Mouse (Mus musculus): ENCODE results near the gene Parvg. TPM values are rescaled to one million over a fixed set of nuclear protein-coding genes. Genes with fewer than 3 reads are reported as not detected.

Gene Parvg
- polyA plus RNA-seq, 1 experiment from 2014 or later: 1.1 TPM

DNA sequence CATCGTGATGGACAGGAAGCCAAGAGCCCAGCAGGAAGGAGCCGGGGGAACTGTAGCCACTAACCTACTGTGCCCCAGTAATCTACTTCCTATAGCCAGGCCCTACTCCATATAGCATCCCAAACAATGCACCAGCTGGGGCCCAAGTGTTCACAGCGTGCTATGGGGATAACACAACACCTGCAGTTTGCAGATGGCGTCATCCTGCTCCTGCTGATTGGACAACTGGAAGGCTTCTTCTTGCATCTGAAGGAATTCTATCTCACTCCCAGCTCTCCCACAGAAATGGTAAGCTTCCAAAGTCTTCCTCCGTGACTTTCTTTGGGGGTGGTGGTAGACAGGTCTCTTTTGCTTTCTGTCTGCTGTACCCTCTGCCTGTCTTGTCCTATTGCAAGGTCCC lies 13.8 kb downstream of the Parvg start:
- WGBS: 77% methylated on average over 5 of the region's 5 CpGs
- Histone ChIP-seq H3K27me3 (ENCODE audit: insufficient read depth, poor library complexity, severe bottlenecking) (no peaks in the 10 kb centered on the region), H3K36me3 (no peaks in the 10 kb centered on the region), H3K9me3 (no peaks in the 10 kb centered on the region), H3K27ac (no peak overlapping the region), H3K4me1 (replicated peaks) (no peaks in the 10 kb centered on the region), H3K4me3 (no peak overlapping the region)
- DNase-seq (ENCODE audit: low spot score): no peak

DNA sequence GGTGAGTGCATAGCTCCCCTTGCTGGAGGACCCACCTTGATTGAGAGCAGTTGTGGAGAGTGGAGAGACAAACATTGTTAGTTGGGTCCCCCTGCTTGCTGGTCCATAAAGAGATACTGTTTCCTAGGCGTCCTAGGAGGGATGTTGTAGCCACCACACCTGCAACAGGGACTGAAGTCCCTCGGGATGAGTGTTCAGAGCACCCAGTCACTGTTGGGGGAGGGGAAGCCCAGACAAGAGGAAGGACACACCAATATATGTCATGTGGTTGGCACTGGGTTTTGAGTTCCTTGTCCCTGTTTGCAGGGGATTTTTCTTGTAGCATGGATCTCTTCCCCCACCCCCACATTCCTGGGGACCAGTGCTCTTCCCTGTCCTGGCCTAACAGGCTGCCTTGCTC lies 17.1 kb downstream of the Parvg start:
- Histone ChIP-seq H3K9me3 (no peaks in the 10 kb centered on the region), H3K4me1 (replicated peaks) (peaks cover 19% of the 10 kb centered on the region), H3K4me3 (no peak overlapping the region), H3K27ac (no peak overlapping the region), H3K27me3 (ENCODE audit: insufficient read depth, poor library complexity, severe bottlenecking) (no peaks in the 10 kb centered on the region), H3K36me3 (no peaks in the 10 kb centered on the region)
- no peak for DNase-seq (ENCODE audit: low spot score)
- 65% methylated on average over 2 of the region's 2 CpGs for WGBS

DNA sequence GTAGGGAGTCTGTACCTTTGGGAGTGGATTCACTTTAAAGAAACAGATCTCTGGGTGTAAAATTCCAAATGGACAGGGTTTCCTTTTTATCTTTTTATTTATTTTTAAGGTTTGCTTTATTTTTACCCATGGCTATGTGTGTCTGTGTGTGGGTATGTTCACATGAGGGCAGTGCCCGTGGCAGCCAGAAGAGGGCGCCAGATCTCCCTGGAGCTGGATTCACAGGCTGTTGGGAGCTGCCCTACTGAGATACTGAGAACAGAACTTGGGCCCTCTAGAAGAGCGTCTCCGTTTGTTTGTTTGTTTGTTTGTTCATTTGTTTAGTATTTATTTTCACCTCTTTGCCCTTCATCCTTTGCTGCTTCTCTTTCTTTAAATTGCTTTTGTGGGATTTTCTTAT lies 24.9 kb downstream of the Parvg start:
- Histone ChIP-seq H3K4me1 (replicated peaks) (peaks cover 50% of the 10 kb centered on the region), H3K9me3 (peaks cover 10% of the 10 kb centered on the region), H3K4me3 (no peak overlapping the region), H3K27ac (no peak overlapping the region), H3K36me3 (no peaks in the 10 kb centered on the region), H3K27me3 (ENCODE audit: insufficient read depth, poor library complexity, severe bottlenecking) (no peaks in the 10 kb centered on the region)
- 94% methylated on average over 4 of the region's 4 CpGs for WGBS
- DNase-seq (ENCODE audit: low spot score): no peak

DNA sequence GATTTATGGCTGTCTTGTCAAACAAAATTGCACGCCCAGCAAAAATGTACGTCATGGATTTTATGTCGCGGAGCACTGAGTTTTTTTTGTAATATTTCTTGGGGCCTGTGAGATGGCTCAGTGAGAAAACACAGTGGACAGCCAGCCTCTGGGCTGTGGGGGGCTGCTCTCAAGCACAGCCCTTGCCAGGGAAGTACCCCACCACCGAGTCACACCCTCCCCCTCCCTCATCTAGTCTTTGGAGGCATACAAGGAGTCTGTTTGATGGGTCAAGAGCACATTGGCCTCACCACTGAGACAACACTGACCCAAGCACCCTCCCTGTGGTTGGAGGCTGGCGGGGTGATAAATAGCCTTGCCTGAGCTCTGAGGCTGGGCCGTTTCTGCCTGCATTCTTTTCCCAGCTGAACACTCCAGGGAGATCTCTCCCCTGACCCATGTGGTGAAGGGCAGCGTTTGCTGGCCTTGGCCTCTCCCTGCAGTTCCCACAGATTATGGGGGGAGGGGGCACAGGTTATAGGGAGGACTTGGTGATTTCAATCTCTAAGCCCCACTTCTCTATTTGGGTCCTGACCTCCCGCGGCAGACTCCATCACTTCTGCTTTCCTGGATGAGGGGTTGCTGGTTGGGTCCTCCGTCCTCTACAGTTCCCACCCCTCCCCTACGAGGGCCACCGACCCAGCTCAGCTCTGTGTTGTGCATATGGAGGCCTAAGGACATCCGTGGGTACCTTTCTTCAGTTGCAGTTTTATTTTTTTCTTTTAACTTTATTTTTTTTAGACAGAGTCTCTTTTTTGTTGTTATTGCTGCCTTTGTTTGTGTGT lies 26.3 kb downstream of the Parvg start:
- Histone ChIP-seq H3K27ac (peak overlapping the region; percentile 64), H3K4me1 (replicated peaks) (peaks cover 41% of the 10 kb centered on the region), H3K36me3 (no peaks in the 10 kb centered on the region), H3K9me3 (peaks cover 10% of the 10 kb centered on the region), H3K4me3 (no peak overlapping the region), H3K27me3 (ENCODE audit: insufficient read depth, poor library complexity, severe bottlenecking) (no peaks in the 10 kb centered on the region)
- peak; percentile 58 for DNase-seq (ENCODE audit: low spot score)
- 56% methylated on average over 14 of the region's 14 CpGs for WGBS

DNA sequence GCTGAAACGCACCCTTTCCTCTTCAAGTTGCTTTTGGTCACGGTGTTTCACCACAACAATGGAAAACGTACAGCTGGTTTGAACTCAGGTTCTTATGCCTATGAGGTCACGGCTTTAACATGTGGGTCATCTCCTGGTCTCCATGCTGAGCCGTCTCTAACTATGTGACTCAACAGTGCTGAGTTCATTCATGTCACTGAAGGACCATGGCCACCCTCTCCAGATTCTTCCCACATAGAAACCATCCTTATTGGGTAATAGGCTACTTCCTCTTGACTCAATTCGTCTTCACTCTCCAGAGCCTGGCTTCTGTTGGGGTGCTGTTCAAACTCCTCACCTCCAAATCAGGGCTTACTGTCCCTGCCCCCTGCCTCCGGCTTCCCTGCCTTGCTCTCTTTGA lies 27.5 kb downstream of the Parvg start:
- no peak overlapping the region for H3K4me3 ChIP-seq
- H3K4me1 ChIP-seq (replicated peaks): peaks cover 38% of the 10 kb centered on the region
- H3K27ac ChIP-seq: peak overlapping the region; percentile 76; the same call in 1 of the 2 replicates
- H3K9me3 ChIP-seq: peaks cover 10% of the 10 kb centered on the region
- 77% methylated on average over 7 of the region's 7 CpGs for WGBS
- no peak for DNase-seq (ENCODE audit: low spot score)
- no peaks in the 10 kb centered on the region for H3K36me3 ChIP-seq
- H3K27me3 ChIP-seq (ENCODE audit: insufficient read depth, poor library complexity, severe bottlenecking): no peaks in the 10 kb centered on the region

DNA sequence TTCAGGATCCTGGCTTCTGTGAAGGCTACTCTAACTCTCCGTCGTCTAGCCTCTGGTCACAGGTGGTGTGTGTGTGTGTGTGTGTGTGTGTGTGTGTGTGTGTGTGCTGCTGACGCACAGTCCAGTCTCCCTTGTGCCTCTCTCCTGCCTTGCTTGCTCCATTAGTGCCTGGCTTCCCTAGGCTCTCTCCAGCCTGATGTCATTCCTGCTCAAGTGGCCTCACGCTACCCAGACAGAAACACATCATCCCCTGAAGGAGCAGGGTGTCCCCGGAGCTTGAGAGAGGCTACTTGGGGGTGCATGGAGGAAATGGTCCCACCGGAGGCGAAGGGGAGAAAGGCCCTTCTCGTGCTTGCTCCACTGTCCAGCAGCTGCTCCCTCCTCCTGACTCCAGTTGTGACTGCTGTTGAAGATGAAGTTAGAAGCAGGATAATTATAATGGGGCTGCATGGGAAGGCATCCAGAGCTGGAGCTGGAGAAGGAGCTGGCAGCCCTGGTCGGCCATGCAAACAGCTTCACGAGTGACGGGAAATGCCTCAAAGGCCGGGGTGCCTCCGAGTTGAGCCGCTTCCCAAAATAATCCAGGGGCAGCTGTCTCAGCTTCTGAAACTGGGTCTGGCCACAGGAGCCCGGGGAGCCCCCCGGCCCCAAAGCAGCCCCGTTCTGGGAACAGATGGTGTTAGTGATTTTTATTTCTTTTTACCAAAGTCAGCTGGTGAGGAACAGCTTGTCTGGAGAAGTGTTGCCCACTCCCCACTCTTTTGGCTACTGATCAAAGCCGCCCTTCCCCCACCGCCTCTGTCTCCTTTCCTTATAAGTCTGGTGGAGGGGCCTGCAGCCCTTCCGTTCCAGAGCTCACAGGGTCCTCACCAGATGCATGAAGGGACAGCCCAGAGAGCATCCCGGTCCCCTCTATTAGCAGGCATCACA lies 28.4 kb downstream of the Parvg start:
- Histone ChIP-seq H3K27me3 (ENCODE audit: insufficient read depth, poor library complexity, severe bottlenecking) (no peaks in the 10 kb centered on the region), H3K4me1 (replicated peaks) (peaks cover 38% of the 10 kb centered on the region), H3K9me3 (peaks cover 10% of the 10 kb centered on the region), H3K4me3 (no peak overlapping the region), H3K36me3 (no peaks in the 10 kb centered on the region), H3K27ac (peak overlapping the region; percentile 76)
- 80% methylated on average over 21 of the region's 21 CpGs for WGBS
- DNase-seq (ENCODE audit: low spot score): no peak

DNA sequence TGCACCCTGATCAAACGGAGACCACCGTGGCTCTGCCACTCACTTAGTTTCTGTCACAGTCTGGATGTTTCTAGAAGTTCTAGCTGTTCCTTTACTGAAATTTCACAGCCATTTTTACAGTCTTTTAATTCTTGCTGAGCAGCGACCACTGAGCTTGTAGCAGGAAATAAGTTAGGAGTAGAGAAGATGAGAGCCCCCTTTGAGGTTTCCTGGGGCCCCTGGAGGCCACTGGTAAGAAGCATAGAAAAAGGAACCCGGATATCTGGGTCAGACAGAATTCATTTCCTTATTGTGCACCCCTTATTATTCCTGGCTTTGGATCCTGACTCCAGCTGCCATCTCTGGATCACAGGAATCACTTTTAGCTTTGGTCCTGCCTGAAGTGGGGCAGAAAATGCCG lies 31.3 kb downstream of the Parvg start:
- no peaks in the 10 kb centered on the region for H3K9me3 ChIP-seq
- H3K27ac ChIP-seq: no peak overlapping the region
- no peaks in the 10 kb centered on the region for H3K27me3 ChIP-seq (ENCODE audit: insufficient read depth, poor library complexity, severe bottlenecking)
- no peak overlapping the region for H3K4me3 ChIP-seq
- 88% methylated on average over 5 of the region's 5 CpGs for WGBS
- peaks cover 42% of the 10 kb centered on the region for H3K4me1 ChIP-seq (replicated peaks)
- H3K36me3 ChIP-seq: no peaks in the 10 kb centered on the region
- DNase-seq (ENCODE audit: low spot score): no peak

DNA sequence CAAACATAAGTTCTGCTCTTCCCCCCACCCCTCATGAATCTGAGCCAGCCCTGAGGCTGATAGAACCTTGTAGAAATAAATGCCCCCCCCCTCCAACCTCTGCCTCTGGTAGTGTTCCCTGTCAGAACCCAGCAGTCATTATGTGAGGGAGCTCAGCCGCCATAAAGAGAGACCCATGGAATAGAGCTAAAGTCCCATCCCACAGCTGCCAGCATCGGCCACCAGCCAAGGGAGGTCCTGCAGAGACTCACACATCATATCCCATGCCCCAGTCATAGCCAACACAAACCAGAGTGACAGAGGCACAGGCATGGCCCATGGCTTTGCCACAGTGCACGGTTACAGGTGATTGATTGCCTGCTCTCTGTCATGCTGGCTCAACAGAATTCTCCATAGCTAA lies 40.9 kb downstream of the Parvg start:
- 86% methylated on average over 3 of the region's 3 CpGs for WGBS
- Histone ChIP-seq H3K27ac (no peak overlapping the region), H3K36me3 (no peaks in the 10 kb centered on the region), H3K27me3 (ENCODE audit: insufficient read depth, poor library complexity, severe bottlenecking) (no peaks in the 10 kb centered on the region; the same call in 1 of the 2 replicates), H3K9me3 (0 out of 2 replicates have a peak, but pooled peaks cover 3% of the 10 kb centered on the region), H3K4me3 (no peak overlapping the region), H3K4me1 (replicated peaks) (peaks cover 13% of the 10 kb centered on the region)
- no peak for DNase-seq (ENCODE audit: low spot score)

DNA sequence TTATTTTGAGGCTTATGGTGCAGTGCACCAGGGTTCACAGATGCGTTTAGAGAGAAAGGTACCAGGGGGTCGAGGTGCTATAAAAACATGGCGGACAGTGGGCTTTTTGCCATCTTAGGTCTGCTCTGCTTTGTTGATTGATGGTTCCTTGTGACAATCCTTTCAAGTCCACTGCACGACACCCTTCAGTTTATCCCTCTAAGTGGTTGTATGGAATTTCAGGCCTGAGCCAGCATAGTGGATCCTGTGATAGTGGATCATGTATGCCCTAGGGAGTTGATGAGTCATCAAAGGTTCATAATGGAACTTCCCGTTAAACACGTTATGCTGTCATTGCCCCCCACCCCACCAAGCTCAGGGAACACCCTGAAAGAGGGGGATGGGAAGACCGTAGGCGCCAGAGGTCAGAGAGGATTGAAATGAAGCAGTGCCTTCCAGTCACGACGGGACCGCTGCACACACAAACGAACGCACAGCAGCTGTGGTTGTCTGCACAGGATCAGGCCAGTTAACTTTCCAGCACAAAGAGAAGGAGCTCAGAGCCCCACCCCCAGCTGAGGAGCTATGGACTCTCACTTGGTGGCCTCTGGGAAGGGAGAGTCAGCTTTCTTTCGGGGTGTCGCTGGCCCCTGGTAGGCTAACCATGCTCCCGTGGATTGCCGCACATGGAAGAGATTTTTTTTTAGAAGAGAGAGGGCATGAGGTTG lies 42.0 kb downstream of the Parvg start:
- H3K4me1 ChIP-seq (replicated peaks): peaks cover 7% of the 10 kb centered on the region
- 76% methylated on average over 17 of the region's 17 CpGs for WGBS
- H3K36me3 ChIP-seq: no peaks in the 10 kb centered on the region
- H3K4me3 ChIP-seq: no peak overlapping the region
- no peaks in the 10 kb centered on the region; the same call in 1 of the 2 replicates for H3K27me3 ChIP-seq (ENCODE audit: insufficient read depth, poor library complexity, severe bottlenecking)
- 0 out of 2 replicates have a peak, but pooled peaks cover 3% of the 10 kb centered on the region for H3K9me3 ChIP-seq
- H3K27ac ChIP-seq: peak overlapping the region; percentile 60; the same call in 1 of the 2 replicates
- no peak for DNase-seq (ENCODE audit: low spot score)

DNA sequence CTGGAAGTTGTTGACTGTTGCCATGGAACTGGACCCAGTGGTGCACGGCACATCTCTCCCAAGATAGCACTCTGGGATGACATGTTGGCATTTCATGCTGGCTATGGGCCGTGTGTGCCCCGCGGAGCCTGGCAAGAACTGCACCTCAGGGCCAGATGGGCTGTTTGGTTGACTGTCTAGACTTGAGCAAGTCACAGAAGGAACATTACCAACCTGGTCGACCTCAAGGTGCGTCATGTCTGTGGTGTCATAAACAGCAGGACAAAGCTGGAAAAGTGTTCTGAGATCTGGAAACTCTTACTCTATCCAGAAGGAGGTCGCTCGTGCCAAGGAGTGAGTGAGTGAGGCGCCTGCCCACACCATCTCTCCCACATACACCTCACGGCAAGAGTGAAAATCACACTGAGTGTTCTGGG lies 42.8 kb downstream of the Parvg start:
- DNase-seq (ENCODE audit: low spot score): no peak
- H3K36me3 ChIP-seq: no peaks in the 10 kb centered on the region
- H3K27me3 ChIP-seq (ENCODE audit: insufficient read depth, poor library complexity, severe bottlenecking): no peaks in the 10 kb centered on the region; the same call in 1 of the 2 replicates
- peaks cover 7% of the 10 kb centered on the region for H3K4me1 ChIP-seq (replicated peaks)
- H3K27ac ChIP-seq: no peak overlapping the region
- WGBS: 91% methylated on average over 10 of the region's 10 CpGs
- no peak overlapping the region for H3K4me3 ChIP-seq
- 0 out of 2 replicates have a peak, but pooled peaks cover 3% of the 10 kb centered on the region for H3K9me3 ChIP-seq

DNA sequence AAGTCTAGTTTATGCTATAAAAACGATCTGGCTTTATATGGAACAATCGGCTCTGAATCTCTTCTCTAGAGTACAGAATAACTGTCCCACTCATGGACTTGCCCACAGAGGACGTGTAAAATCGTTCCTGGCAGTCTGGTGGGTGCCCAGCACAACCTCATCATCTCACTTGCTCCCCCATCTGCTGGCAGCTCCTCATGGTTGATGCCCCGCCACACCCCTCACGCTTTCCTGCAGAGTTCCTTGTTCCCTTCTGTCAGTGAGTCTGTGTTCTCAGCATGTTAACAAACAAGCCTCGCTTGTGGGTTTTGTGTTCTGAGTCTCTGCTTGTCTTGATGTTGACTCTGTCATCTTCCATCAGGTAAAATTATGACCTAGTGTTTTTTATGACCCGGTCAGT lies 43.6 kb downstream of the Parvg start:
- 75% methylated on average over 8 of the region's 8 CpGs for WGBS
- Histone ChIP-seq H3K4me1 (replicated peaks) (peaks cover 8% of the 10 kb centered on the region), H3K9me3 (0 out of 2 replicates have a peak, but pooled peaks cover 3% of the 10 kb centered on the region), H3K4me3 (no peak overlapping the region), H3K27me3 (ENCODE audit: insufficient read depth, poor library complexity, severe bottlenecking) (no peaks in the 10 kb centered on the region; the same call in 1 of the 2 replicates), H3K36me3 (no peaks in the 10 kb centered on the region), H3K27ac (no peak overlapping the region)
- no peak for DNase-seq (ENCODE audit: low spot score)

DNA sequence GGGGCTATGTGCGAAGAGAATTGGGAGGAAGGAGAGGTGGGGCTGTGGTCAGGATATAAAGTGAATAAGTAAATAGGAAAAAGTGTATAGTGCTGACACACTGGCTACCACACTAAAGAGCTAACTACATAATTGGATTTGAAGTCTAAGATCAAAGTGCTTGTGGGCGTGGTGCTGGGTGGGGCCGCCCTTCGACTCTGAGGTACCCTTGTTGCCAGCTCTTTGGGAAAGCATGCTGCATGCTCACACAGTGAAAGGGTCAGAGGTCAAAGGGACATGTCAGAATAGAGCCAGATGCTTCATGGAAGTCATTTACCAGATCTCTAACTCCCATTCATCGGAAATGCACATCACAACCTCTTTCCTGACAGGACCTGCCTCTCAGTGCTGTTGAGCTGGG lies 49.0 kb downstream of the Parvg start:
- peak overlapping the region; percentile 40; the same call in 1 of the 2 replicates for H3K27ac ChIP-seq
- H3K36me3 ChIP-seq: no peaks in the 10 kb centered on the region
- peaks cover 18% of the 10 kb centered on the region for H3K9me3 ChIP-seq
- H3K4me1 ChIP-seq (replicated peaks): peaks cover 11% of the 10 kb centered on the region
- 62% methylated on average over 5 of the region's 5 CpGs for whole genome bisulfite sequencing
- DNase-seq (ENCODE audit: low spot score): peak; percentile 8
- no peak overlapping the region for H3K4me3 ChIP-seq
- no peaks in the 10 kb centered on the region; the same call in 1 of the 2 replicates for H3K27me3 ChIP-seq (ENCODE audit: insufficient read depth, poor library complexity, severe bottlenecking)
